Mouse (Mus musculus): ENCODE results near the gene Lad1. TPM values are rescaled to one million over a fixed set of nuclear protein-coding genes. Genes with fewer than 3 reads are reported as not detected.

The Lad1 gene
- polyA plus RNA-seq, 1 experiment from 2014 or later, result 109 TPM

DNA sequence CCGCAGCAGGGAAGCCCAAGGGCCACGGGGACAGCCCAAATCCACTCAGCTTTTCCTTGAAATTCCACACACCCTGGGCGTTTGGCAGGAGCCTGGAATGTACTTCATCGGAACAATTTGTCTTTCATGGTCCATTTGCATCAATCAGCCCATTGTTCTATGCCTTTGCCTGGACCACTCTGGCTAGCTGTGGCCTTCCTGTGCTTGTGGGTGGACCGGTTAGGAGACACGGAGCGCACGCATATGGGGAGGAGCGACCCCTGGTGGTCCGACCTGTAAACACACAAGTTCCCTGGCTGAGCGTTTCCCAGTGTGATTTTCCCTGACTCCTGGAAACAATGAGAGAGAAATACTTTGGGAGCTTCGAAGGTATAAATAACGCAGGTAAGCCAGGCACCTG lies 37.2 kb upstream of the Lad1 start:
- H3K36me3 ChIP-seq (ENCODE audit: control insufficient read depth, insufficient read depth, low read length), result no peaks in the 10 kb centered on the region
- peak; percentile 59 for ATAC-seq (ENCODE audit: insufficient read depth, low FRiP score)
- 0 out of 2 replicates have a peak overlapping the region, but pooled peaks have one; percentile 32 for H3K9ac ChIP-seq (ENCODE audit: low read length)
- no peaks in the 10 kb centered on the region for H3K9me3 ChIP-seq (replicated peaks; ENCODE audit: control insufficient read depth, low read length)
- no peak overlapping the region for H3K4me2 ChIP-seq (ENCODE audit: low read depth, low read length)
- no peak overlapping the region for H3K4me3 ChIP-seq (replicated peaks; ENCODE audit: low read length)
- H3K27me3 ChIP-seq (ENCODE audit: control insufficient read depth, insufficient read depth, low read length), result no peaks in the 10 kb centered on the region
- H3K27ac ChIP-seq (ENCODE audit: low read length), result no peak overlapping the region
- H3K4me1 ChIP-seq (ENCODE audit: control insufficient read depth, insufficient read depth, low read length), result peaks cover 22% of the 10 kb centered on the region
- WGBS, result 14% methylated on average over 13 of the region's 13 CpGs

DNA sequence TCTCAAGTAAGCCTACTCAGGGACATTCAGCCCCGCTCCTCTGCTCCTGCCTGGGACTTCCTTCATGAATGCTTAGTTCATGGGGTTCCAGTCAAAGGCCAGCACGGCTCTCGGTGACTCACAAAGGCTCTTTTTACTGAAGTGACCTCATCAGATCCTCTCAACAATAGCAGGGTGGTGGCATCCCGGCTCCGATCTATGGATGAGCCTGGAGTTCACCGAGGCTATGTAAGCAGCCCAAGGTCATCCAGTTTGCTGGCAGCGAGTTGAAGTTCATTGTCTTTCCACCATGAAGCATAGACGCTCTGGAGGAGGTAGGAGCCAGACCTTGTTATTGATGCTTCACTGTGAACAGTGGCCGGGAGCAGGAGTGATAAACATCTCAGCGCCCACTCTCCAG lies 35.6 kb upstream of the Lad1 start:
- no peak overlapping the region for H3K27ac ChIP-seq (ENCODE audit: low read length)

GRCm38 (mm10) chr1:135787799-135788198 lies 30.6 kb upstream of the Lad1 start:
- Histone ChIP-seq H3K4me3 (replicated peaks; ENCODE audit: low read length) (no peak overlapping the region), H3K4me2 (ENCODE audit: low read depth, low read length) (no peak overlapping the region), H3K27ac (ENCODE audit: low read length) (no peak overlapping the region), H3K36me3 (ENCODE audit: control insufficient read depth, insufficient read depth, low read length) (no peaks in the 10 kb centered on the region), H3K27me3 (ENCODE audit: control insufficient read depth, insufficient read depth, low read length) (no peaks in the 10 kb centered on the region), H3K9me3 (replicated peaks; ENCODE audit: control insufficient read depth, low read length) (no peaks in the 10 kb centered on the region), H3K4me1 (ENCODE audit: control insufficient read depth, insufficient read depth, low read length) (peaks cover 12% of the 10 kb centered on the region; the same call in 1 of the 2 replicates), H3K9ac (ENCODE audit: low read length) (no peak overlapping the region)
- WGBS, result 50% methylated on average over 3 of the region's 3 CpGs
- ATAC-seq (ENCODE audit: insufficient read depth, low FRiP score), result peak; percentile 51; the same call in 1 of the 2 replicates

More for the DNA sequence above, 35.6 kb upstream of the Lad1 start:
- no peaks in the 10 kb centered on the region for H3K27me3 ChIP-seq (ENCODE audit: control insufficient read depth, insufficient read depth, low read length)
- H3K9ac ChIP-seq (ENCODE audit: low read length), result no peak overlapping the region
- H3K4me3 ChIP-seq (replicated peaks; ENCODE audit: low read length), result no peak overlapping the region
- 59% methylated on average over 10 of the region's 10 CpGs for WGBS
- no peaks in the 10 kb centered on the region for H3K36me3 ChIP-seq (ENCODE audit: control insufficient read depth, insufficient read depth, low read length)
- no peaks in the 10 kb centered on the region for H3K9me3 ChIP-seq (replicated peaks; ENCODE audit: control insufficient read depth, low read length)
- no peak overlapping the region for H3K4me2 ChIP-seq (ENCODE audit: low read depth, low read length)
- no peak for ATAC-seq (ENCODE audit: insufficient read depth, low FRiP score)
- peaks cover 17% of the 10 kb centered on the region for H3K4me1 ChIP-seq (ENCODE audit: control insufficient read depth, insufficient read depth, low read length)

DNA sequence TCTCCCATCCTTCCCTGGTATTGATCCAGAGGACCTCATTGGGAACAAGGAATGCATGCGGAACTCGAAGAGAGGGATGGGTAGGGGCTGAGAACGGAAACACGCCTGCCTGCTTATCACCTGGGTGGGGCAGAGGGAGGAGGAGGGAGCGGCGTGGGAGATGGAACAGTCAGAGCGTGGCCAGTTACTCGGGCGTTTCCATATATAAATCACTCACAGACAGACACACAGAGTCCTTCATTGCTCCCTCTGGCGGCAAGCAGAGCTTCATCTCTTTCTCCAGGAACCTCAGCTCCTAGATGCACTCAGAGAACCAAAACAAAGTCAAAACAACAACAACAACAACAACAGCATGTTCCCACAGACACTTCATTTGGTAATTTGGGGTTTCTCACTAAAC lies 29.7 kb upstream of the Lad1 start:
- H3K27ac ChIP-seq (ENCODE audit: low read length), result peak overlapping the region; percentile 40
- peak overlapping the region; percentile 25; the same call in 1 of the 2 replicates for H3K4me2 ChIP-seq (ENCODE audit: low read depth, low read length)
- 16% methylated on average over 10 of the region's 10 CpGs for WGBS
- no peaks in the 10 kb centered on the region for H3K27me3 ChIP-seq (ENCODE audit: control insufficient read depth, insufficient read depth, low read length)
- no peaks in the 10 kb centered on the region for H3K36me3 ChIP-seq (ENCODE audit: control insufficient read depth, insufficient read depth, low read length)
- no peak for ATAC-seq (ENCODE audit: insufficient read depth, low FRiP score)
- H3K9ac ChIP-seq (ENCODE audit: low read length), result no peak overlapping the region
- H3K4me3 ChIP-seq (replicated peaks; ENCODE audit: low read length), result no peak overlapping the region
- H3K4me1 ChIP-seq (ENCODE audit: control insufficient read depth, insufficient read depth, low read length), result peaks cover 20% of the 10 kb centered on the region
- H3K9me3 ChIP-seq (replicated peaks; ENCODE audit: control insufficient read depth, low read length), result no peaks in the 10 kb centered on the region

DNA sequence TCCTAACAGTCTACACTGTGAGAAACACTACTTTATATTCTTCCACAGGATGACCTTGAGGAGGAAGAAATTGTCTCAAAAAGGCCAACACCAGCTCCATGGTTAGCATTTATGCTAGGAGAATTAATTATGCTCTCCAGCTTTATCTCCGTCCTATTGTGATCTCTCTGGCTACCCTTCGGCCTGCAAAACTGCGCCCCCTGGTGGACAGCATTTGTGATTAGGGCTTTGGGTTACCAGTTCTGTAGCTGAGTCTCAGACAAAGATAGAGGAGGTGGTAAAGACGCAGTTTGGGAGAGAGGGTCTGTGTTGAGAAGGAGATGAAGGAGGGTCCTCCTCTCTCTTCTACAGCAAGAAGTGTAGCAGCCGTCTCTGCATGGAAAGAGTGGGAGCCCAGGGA lies 28.6 kb upstream of the Lad1 start:
- H3K4me3 ChIP-seq (replicated peaks; ENCODE audit: low read length), result no peak overlapping the region
- WGBS, result 11% methylated on average over 5 of the region's 5 CpGs
- H3K9me3 ChIP-seq (replicated peaks; ENCODE audit: control insufficient read depth, low read length), result no peaks in the 10 kb centered on the region
- no peaks in the 10 kb centered on the region for H3K36me3 ChIP-seq (ENCODE audit: control insufficient read depth, insufficient read depth, low read length)
- H3K4me1 ChIP-seq (ENCODE audit: control insufficient read depth, insufficient read depth, low read length), result peaks cover 30% of the 10 kb centered on the region
- H3K27ac ChIP-seq (ENCODE audit: low read length), result no peak overlapping the region
- H3K27me3 ChIP-seq (ENCODE audit: control insufficient read depth, insufficient read depth, low read length), result no peaks in the 10 kb centered on the region
- H3K9ac ChIP-seq (ENCODE audit: low read length), result no peak overlapping the region
- H3K4me2 ChIP-seq (ENCODE audit: low read depth, low read length), result no peak overlapping the region
- ATAC-seq (ENCODE audit: insufficient read depth, low FRiP score), result no peak

- WGBS, result 66% methylated on average over 13 of the region's 13 CpGs
- Histone ChIP-seq H3K36me3 (ENCODE audit: control insufficient read depth, insufficient read depth, low read length) (no peaks in the 10 kb centered on the region), H3K4me2 (ENCODE audit: low read depth, low read length) (no peak overlapping the region), H3K27me3 (ENCODE audit: control insufficient read depth, insufficient read depth, low read length) (no peaks in the 10 kb centered on the region), H3K4me1 (ENCODE audit: control insufficient read depth, insufficient read depth, low read length) (peaks cover 35% of the 10 kb centered on the region), H3K9ac (ENCODE audit: low read length) (no peak overlapping the region), H3K4me3 (replicated peaks; ENCODE audit: low read length) (no peak overlapping the region), H3K27ac (ENCODE audit: low read length) (peak overlapping the region; percentile 98), H3K9me3 (replicated peaks; ENCODE audit: control insufficient read depth, low read length) (no peaks in the 10 kb centered on the region)
- ATAC-seq (ENCODE audit: insufficient read depth, low FRiP score), result no peak
These were observed 26.1 kb upstream of the Lad1 start for GRCm38 (mm10) chr1:135792143-135792939.

DNA sequence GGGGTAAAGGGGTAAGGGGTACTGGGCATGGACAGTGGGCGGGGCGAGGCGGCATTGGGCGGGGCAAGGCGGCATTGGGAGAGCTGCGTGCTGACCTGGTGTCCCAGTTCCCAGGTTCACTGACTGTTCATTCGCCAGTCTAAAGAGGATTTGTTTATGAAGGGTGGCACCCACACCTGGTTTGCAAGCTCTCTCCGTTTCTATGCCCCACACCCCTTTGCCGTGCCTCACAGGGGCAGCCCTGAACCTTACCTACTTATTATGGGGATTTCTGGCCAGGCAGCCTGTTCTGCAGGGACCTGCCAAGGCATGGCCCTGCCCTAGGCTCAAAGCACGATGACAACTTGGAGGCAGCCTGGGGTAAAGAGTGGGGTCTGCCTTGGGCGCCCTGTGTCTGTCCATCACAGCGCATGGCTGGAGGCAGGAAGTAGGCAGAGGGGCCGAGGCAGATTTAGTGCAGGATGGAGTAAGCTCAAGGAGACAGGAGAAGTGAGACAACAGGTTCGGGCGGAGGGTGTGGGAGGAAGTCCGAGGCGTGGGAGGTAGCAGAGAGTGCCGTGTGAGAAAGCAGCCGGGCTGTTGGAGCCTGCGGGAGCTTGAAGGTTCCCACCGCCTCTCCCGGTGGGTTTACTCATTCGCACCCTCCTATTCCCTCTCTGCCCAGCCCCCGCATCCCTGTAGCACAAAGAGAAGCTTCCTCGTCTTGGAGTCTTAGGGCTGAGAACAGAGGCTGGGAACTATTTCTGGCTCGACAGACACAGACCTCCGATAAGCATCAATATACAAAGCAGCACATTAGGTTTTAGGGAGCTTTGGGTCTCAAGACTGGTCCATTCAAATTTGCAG lies 24.8 kb upstream of the Lad1 start:
- ATAC-seq (ENCODE audit: insufficient read depth, low FRiP score), result peak; percentile 70
- peaks cover 32% of the 10 kb centered on the region for H3K4me1 ChIP-seq (ENCODE audit: control insufficient read depth, insufficient read depth, low read length)
- H3K4me3 ChIP-seq (replicated peaks; ENCODE audit: low read length), result peak overlapping the region; percentile 36
- peak overlapping the region; percentile 98 for H3K27ac ChIP-seq (ENCODE audit: low read length)
- peak overlapping the region; percentile 55 for H3K9ac ChIP-seq (ENCODE audit: low read length)
- H3K27me3 ChIP-seq (ENCODE audit: control insufficient read depth, insufficient read depth, low read length), result no peaks in the 10 kb centered on the region
- WGBS, result 8% methylated on average over 27 of the region's 27 CpGs
- H3K36me3 ChIP-seq (ENCODE audit: control insufficient read depth, insufficient read depth, low read length), result no peaks in the 10 kb centered on the region
- peak overlapping the region; percentile 58 for H3K4me2 ChIP-seq (ENCODE audit: low read depth, low read length)
- no peaks in the 10 kb centered on the region for H3K9me3 ChIP-seq (replicated peaks; ENCODE audit: control insufficient read depth, low read length)

DNA sequence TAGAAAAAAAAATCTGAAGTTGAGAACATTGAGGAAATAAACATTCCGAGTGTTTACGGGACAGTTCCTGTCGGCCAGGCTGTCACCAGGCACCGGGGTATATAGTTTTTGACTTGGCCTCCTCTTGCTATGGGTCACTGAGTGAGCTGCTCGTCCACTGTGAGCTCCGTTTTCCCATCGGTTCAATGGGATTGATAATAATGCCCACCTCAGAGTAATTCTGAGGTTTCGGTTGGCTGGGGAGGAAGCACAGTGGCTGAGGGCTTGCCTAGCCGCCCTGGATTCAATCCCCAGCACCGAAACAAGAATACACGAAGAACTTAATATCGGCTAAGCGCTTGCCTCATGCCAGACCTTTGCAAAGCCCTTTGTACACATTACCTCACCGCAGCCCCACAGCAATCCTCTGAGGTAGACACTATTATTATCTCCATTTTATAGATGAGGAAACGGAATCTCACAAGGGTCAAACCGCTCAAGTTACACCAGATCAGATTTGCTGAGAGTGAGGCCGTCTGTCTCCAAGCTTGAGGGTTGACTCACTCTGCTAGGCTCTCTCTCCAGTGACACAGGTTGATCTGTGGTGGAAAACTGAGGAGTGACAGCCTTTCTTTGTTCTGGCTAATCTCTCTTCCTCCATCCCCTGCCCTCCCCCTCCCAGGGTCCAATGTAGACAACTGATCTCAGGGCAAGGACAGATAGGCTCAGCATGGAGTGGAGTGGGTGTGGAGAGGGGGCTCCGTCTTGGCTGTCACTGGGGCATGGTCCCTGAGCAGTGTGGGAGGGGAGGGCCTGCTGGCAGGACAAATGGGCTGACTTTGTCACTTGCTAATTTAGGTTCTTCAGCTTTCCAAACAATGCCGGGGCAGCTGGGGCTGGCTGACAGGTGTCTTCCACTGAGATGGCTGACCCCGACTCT lies 23.9 kb upstream of the Lad1 start:
- Histone ChIP-seq H3K4me1 (ENCODE audit: control insufficient read depth, insufficient read depth, low read length) (peaks cover 33% of the 10 kb centered on the region), H3K4me2 (ENCODE audit: low read depth, low read length) (peak overlapping the region; percentile 58), H3K27ac (ENCODE audit: low read length) (peak overlapping the region; percentile 98), H3K27me3 (ENCODE audit: control insufficient read depth, insufficient read depth, low read length) (no peaks in the 10 kb centered on the region), H3K4me3 (replicated peaks; ENCODE audit: low read length) (peak overlapping the region; percentile 36), H3K9me3 (replicated peaks; ENCODE audit: control insufficient read depth, low read length) (no peaks in the 10 kb centered on the region), H3K9ac (ENCODE audit: low read length) (peak overlapping the region; percentile 55), H3K36me3 (ENCODE audit: control insufficient read depth, insufficient read depth, low read length) (no peaks in the 10 kb centered on the region)
- WGBS, result 20% methylated on average over 20 of the region's 20 CpGs
- peak; percentile 26; the same call in 1 of the 2 replicates for ATAC-seq (ENCODE audit: insufficient read depth, low FRiP score)

Measured in stomach, embryonic 16.5 days (tissue).